Mouse (Mus musculus) C3H10T1/2 (cell line): ENCODE results near the gene Skint9. TPM values are rescaled to one million over a fixed set of nuclear protein-coding genes. Genes with fewer than 3 reads are reported as not detected.

ENCODE experiments used
- polyA plus RNA-seq, 2 experiments: library from polyadenylated mRNA; unstranded; fragments of >200 nt; fragmentation: generic; extraction: Trizol; gene quantifications; one replicate each; pipeline ENCODE4 v1.2.1; 2012; ENCODE audit warnings: missing spikeins in 2 of 2

The Skint9 gene
- not detected for polyA plus RNA-seq

DNA sequence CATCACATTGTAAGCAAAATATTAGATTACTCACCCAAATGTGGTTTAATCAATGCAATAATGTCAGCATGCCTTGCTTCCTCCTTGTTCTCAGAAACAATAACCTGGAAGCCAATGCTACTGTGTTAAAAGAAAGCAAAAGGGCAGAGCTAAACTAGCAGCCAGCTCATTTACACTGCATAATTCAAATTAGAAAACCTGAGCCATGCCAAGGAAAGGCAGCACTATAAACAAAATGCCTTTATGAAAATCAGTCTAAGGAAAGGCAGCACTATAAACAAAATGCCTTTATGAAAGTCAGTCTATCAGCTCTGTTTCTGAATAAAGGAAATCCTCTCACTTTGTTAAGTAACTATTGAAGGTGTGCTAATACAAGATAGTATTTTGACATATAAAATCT is at the start of gene Skint9:
Skint9 (minus strand) TSS at position 101 of the 400 bp plus-strand sequence.

Other genes with a start within 250 kb of the Skint9 start
- gene Skint3, start 201.7 kb downstream of the Skint9 start, polyA plus RNA-seq, result not detected
- gene Skint2, start 123.2 kb upstream of the Skint9 start, polyA plus RNA-seq, result not detected